Mouse (Mus musculus) cerebellum, adult 2 months (tissue): Measurements from ENCODE around the gene Dusp22. TPM values are rescaled to one million over a fixed set of nuclear protein-coding genes. Genes with fewer than 3 reads are reported as not detected.

Experiments used
- DNase-seq, 2 experiments: peaks; one replicate each; pipeline ENCODE4 v3.0.0; 2021
- H3K27ac ChIP-seq: fragments of 200-500 bp; 2 replicates; pipeline ENCODE4 v1.5.1; 2012; ENCODE audit warnings: low read length, control low read depth, inconsistent platforms; ENCODE audit not compliant: insufficient read depth
- H3K27me3 ChIP-seq: fragments of 200-500 bp; 2 replicates; pipeline ENCODE4 v1.6.1; 2012; ENCODE audit warnings: inconsistent platforms, mild to moderate bottlenecking, low read length, moderate library complexity; ENCODE audit not compliant: control insufficient read depth, insufficient read depth
- H3K4me1 ChIP-seq: fragments of 200-500 bp; 2 replicates; pipeline ENCODE4 v1.6.1; 2011; ENCODE audit warnings: low read length; ENCODE audit not compliant: control insufficient read depth, insufficient read depth
- H3K4me3 ChIP-seq: fragments of 200-500 bp; replicated peaks from 2 replicates; pipeline ENCODE3; 2011; ENCODE audit warnings: mild to moderate bottlenecking, low read depth, low read length, control low read depth; ENCODE audit not compliant: insufficient read depth
- CTCF ChIP-seq: fragments of 200-500 bp; IDR thresholded peaks from 2 replicates; pipeline ENCODE4 v1.5.1; 2011; ENCODE audit warnings: low read depth, mild to moderate bottlenecking, control low read depth, low read length, moderate library complexity, borderline replicate concordance; ENCODE audit not compliant: insufficient read depth
- POLR2A ChIP-seq: fragments of 200-500 bp; IDR thresholded peaks from 2 replicates; pipeline ENCODE4 v1.6.1; 2011; ENCODE audit warnings: low read length, control low read depth, borderline replicate concordance; ENCODE audit not compliant: insufficient read depth
- WGBS: fragments of 180-500 bp; shearing (Covaris S2); methylation state at CpG from one replicate; pipeline ENCODE4 v1.1.7; 2018; 5-methylcytosine and 5-hydroxymethylcytosine counted together
- polyA plus RNA-seq: library from polyadenylated mRNA; depleted of rRNA; stranded (reverse); fragments of >200 nt; gene quantifications from 2 replicates; pipeline ENCODE4 v1.2.3, GENCODE M21; 2012; rRNA removed

Gene Dusp22
- polyA plus RNA-seq, 1 experiment, result 28.1 TPM

GRCm38 (mm10) chr13:30755577-30755976 lies 95.8 kb downstream of the Dusp22 start:
- TF ChIP-seq CTCF (no peak), POLR2A (no peak)
- Histone ChIP-seq H3K27me3 (no peaks in the 10 kb centered on the region; the same call in 1 of the 2 replicates), H3K27ac (no peak overlapping the region), H3K4me3 (no peak overlapping the region), H3K4me1 (no peaks in the 10 kb centered on the region)
- DNase-seq, result no peak
- WGBS, result 77% methylated on average over 3 of the region's 3 CpGs

GRCm38 (mm10) chr13:30755998-30756639 lies 96.3 kb downstream of the Dusp22 start:
- Histone ChIP-seq H3K4me1 (no peaks in the 10 kb centered on the region), H3K4me3 (no peak overlapping the region), H3K27me3 (no peaks in the 10 kb centered on the region; the same call in 1 of the 2 replicates), H3K27ac (no peak overlapping the region)
- DNase-seq, result no peak
- no peak for TF ChIP-seq POLR2A
- TF ChIP-seq CTCF, result no peak
- WGBS, result 72% methylated on average over 9 of the region's 9 CpGs

- Histone ChIP-seq H3K4me1 (no peaks in the 10 kb centered on the region), H3K27me3 (no peaks in the 10 kb centered on the region), H3K27ac (no peak overlapping the region), H3K4me3 (no peak overlapping the region)
- 66% methylated on average over 14 of the region's 14 CpGs for WGBS
- no peak for DNase-seq
- no peak for TF ChIP-seq POLR2A
- TF ChIP-seq CTCF, result no peak
These were observed 97.6 kb downstream of the Dusp22 start for GRCm38 (mm10) chr13:30757264-30757900.

GRCm38 (mm10) chr13:30758789-30759381 lies 99.1 kb downstream of the Dusp22 start:
- no peak overlapping the region for H3K4me3 ChIP-seq
- H3K27me3 ChIP-seq, result no peaks in the 10 kb centered on the region
- H3K4me1 ChIP-seq, result no peaks in the 10 kb centered on the region
- no peak for DNase-seq
- TF ChIP-seq CTCF, result no peak
- TF ChIP-seq POLR2A, result no peak
- WGBS, result 64% methylated on average over 11 of the region's 11 CpGs
- no peak overlapping the region for H3K27ac ChIP-seq

- Histone ChIP-seq H3K27me3 (no peaks in the 10 kb centered on the region), H3K4me1 (no peaks in the 10 kb centered on the region), H3K27ac (no peak overlapping the region), H3K4me3 (no peak overlapping the region)
- no peak for DNase-seq
- TF ChIP-seq POLR2A (no peak), CTCF (no peak)
- 70% methylated on average over 3 of the region's 3 CpGs for WGBS
These were observed 100.7 kb downstream of the Dusp22 start for GRCm38 (mm10) chr13:30760374-30761090.

Other genes with a start within 250 kb of the Dusp22 start
- gene Uqcrfs1, start 114.6 kb upstream of the Dusp22 start, polyA plus RNA-seq, result 229 and 242 TPM in 2 replicates
- gene Irf4, start 89.2 kb downstream of the Dusp22 start, polyA plus RNA-seq, result 0.11 and 0.15 TPM in 2 replicates